Mouse (Mus musculus) c-Kit-positive CD71-negative TER-119-negative erythroid progenitor cells, embryonic 14.5 days (primary cell): ENCODE measurements around the gene Ap3b1.
"Not testable (repeated sequence)": the region's sequence is repeated elsewhere in the genome, so short reads cannot be mapped to it uniquely, and the experiment has no call there.

Experiments
- DNase-seq: peaks from one replicate; pipeline ENCODE4 v3.0.0-alpha.2; 2013; ENCODE audit warnings: low read depth

Gene Ap3b1

GRCm38 (mm10) chr13:94358401-94359265, at the start of gene Ap3b1:
Ap3b1 (plus strand) TSS chr13:94358960.
- DNase-seq, result peak; percentile 79

GRCm38 (mm10) chr13:94312812-94313211, 45.9 kb upstream of the Ap3b1 start:
- not testable (repeated sequence) for DNase-seq

GRCm38 (mm10) chr13:94316975-94317511, 41.7 kb upstream of the Ap3b1 start:
- no peak for DNase-seq

- no peak for DNase-seq
These were observed 37.5 kb upstream of the Ap3b1 start for GRCm38 (mm10) chr13:94321094-94321792.

GRCm38 (mm10) chr13:94322475-94322874, 36.3 kb upstream of the Ap3b1 start:
- DNase-seq, result no peak

- no peak for DNase-seq
These were observed 30.7 kb upstream of the Ap3b1 start for GRCm38 (mm10) chr13:94328063-94328462.

- DNase-seq, result not testable (repeated sequence)
These were observed 29.8 kb upstream of the Ap3b1 start for GRCm38 (mm10) chr13:94329005-94329404.

- DNase-seq, result no peak
These were observed 28.3 kb upstream of the Ap3b1 start for GRCm38 (mm10) chr13:94330392-94330979.

- DNase-seq, result no peak
These were observed 20.4 kb upstream of the Ap3b1 start for GRCm38 (mm10) chr13:94338357-94338756.

GRCm38 (mm10) chr13:94343192-94343591, 15.6 kb upstream of the Ap3b1 start:
- DNase-seq, result no peak

GRCm38 (mm10) chr13:94344600-94344999, 14.2 kb upstream of the Ap3b1 start:
- DNase-seq, result not testable (repeated sequence)

- DNase-seq, result no peak
These were observed 4.2 kb upstream of the Ap3b1 start for GRCm38 (mm10) chr13:94354584-94354983.

- no peak for DNase-seq
These were observed 709 bp upstream of the Ap3b1 start for GRCm38 (mm10) chr13:94358101-94358400.

GRCm38 (mm10) chr13:94359282-94359920, 641 bp downstream of the Ap3b1 start:
- DNase-seq, result no peak

GRCm38 (mm10) chr13:94361013-94361580, 2.3 kb downstream of the Ap3b1 start:
- not testable (repeated sequence) for DNase-seq

GRCm38 (mm10) chr13:94364336-94364735, 5.6 kb downstream of the Ap3b1 start:
- DNase-seq, result no peak

GRCm38 (mm10) chr13:94365108-94365907, 6.5 kb downstream of the Ap3b1 start:
- no peak for DNase-seq

- no peak for DNase-seq
These were observed 9.1 kb downstream of the Ap3b1 start for GRCm38 (mm10) chr13:94367869-94368268.

- no peak for DNase-seq
These were observed 11.8 kb downstream of the Ap3b1 start for GRCm38 (mm10) chr13:94370521-94370920.

- no peak for DNase-seq
These were observed 13.3 kb downstream of the Ap3b1 start for GRCm38 (mm10) chr13:94372066-94372465.

- DNase-seq, result no peak
These were observed 15.4 kb downstream of the Ap3b1 start for GRCm38 (mm10) chr13:94374131-94374530.
